Mouse (Mus musculus) midbrain, embryonic 16.5 days (tissue): Measurements from ENCODE around the gene Tmprss15. TPM values are rescaled to one million over a fixed set of nuclear protein-coding genes. Genes with fewer than 3 reads are reported as not detected.

Experiments
- ATAC-seq: fragments of 200-750 bp; cut with Nextera tagmentation; 2 replicates; pipeline ENCODE4 v1.8.0; 2017; ENCODE audit warnings: moderate TSS enrichment
- H3K27ac ChIP-seq: fragments of 300-500 bp; sonication (generic); 2 replicates; pipeline ENCODE4 v1.5.1; 2014; ENCODE audit warnings: mild to moderate bottlenecking, low read length, mixed read lengths
- H3K27me3 ChIP-seq: fragments of 300-500 bp; sonication (generic); 2 replicates; pipeline ENCODE4 v1.6.1; 2014; ENCODE audit warnings: low read depth, low read length, mixed read lengths; ENCODE audit not compliant: control insufficient read depth, insufficient read depth
- H3K36me3 ChIP-seq: fragments of 300-500 bp; sonication (generic); 2 replicates; pipeline ENCODE4 v1.6.1; 2014; ENCODE audit warnings: mild to moderate bottlenecking, low read length, moderate library complexity, mixed read lengths; ENCODE audit not compliant: control insufficient read depth, insufficient read depth
- H3K4me1 ChIP-seq: fragments of 300-500 bp; sonication (generic); 2 replicates; pipeline ENCODE4 v1.6.1; 2014; ENCODE audit warnings: mild to moderate bottlenecking, low read length, mixed read lengths; ENCODE audit not compliant: control insufficient read depth, insufficient read depth
- H3K4me2 ChIP-seq: fragments of 300-500 bp; sonication (generic); 2 replicates; pipeline ENCODE4 v1.6.1; 2014; ENCODE audit warnings: mild to moderate bottlenecking, low read length, mixed read lengths
- H3K4me3 ChIP-seq: fragments of 300-500 bp; sonication (generic); 2 replicates; pipeline ENCODE4 v1.5.1; 2014; ENCODE audit warnings: low read depth, mild to moderate bottlenecking, low read length, moderate library complexity, mixed read lengths
- H3K9ac ChIP-seq: fragments of 300-500 bp; sonication (generic); 2 replicates; pipeline ENCODE4 v1.6.1; 2014; ENCODE audit warnings: low read depth, low read length, mixed read lengths
- H3K9me3 ChIP-seq: fragments of 300-500 bp; sonication (generic); replicated peaks from 2 replicates; pipeline ENCODE4 v1.6.1; 2014; ENCODE audit warnings: mild to moderate bottlenecking, low read length, mixed read lengths; ENCODE audit not compliant: control insufficient read depth, poor library complexity, severe bottlenecking
- WGBS: fragments of 180-500 bp; shearing (Covaris S2); extraction: QIAGEN DNeasy Blood & Tissue Kit; methylation state at CpG from one replicate; pipeline ENCODE4 v1.1.7; 2014; 5-methylcytosine and 5-hydroxymethylcytosine counted together
- polyA plus RNA-seq: library from polyadenylated mRNA; unstranded; fragments of >200 nt; fragmentation: Nextera tagmentation; extraction: Ambion mirVana; gene quantifications from 2 replicates; pipeline ENCODE4 v1.2.1, GENCODE M21; 2015

Gene Tmprss15
- polyA plus RNA-seq, 1 experiment from 2014 or later = 0.06 TPM

- Histone ChIP-seq H3K9me3 (no peaks in the 10 kb centered on the region), H3K36me3 (no peaks in the 10 kb centered on the region), H3K9ac (no peak overlapping the region), H3K4me2 (no peak overlapping the region), H3K27me3 (no peaks in the 10 kb centered on the region), H3K4me1 (0 out of 2 replicates have a peak, but pooled peaks cover 3% of the 10 kb centered on the region), H3K4me3 (no peak overlapping the region), H3K27ac (no peak overlapping the region)
- 90% methylated on average over 2 of the region's 2 CpGs for WGBS
- ATAC-seq = no peak
Observed at GRCm38 (mm10) chr16:78934298-78934697, 156.6 kb downstream of the Tmprss15 start.

- Histone ChIP-seq H3K4me2 (peak overlapping the region; percentile 93), H3K4me3 (peak overlapping the region; percentile 52), H3K9ac (peak overlapping the region; percentile 76), H3K27ac (no peak overlapping the region; the same call in 1 of the 2 replicates), H3K36me3 (no peaks in the 10 kb centered on the region), H3K4me1 (0 out of 2 replicates have a peak, but pooled peaks cover 3% of the 10 kb centered on the region), H3K9me3 (no peaks in the 10 kb centered on the region), H3K27me3 (no peaks in the 10 kb centered on the region)
- WGBS = 9% methylated on average over 16 of the region's 16 CpGs
- ATAC-seq = peak; percentile 80
Observed at GRCm38 (mm10) chr16:78931287-78932025, 159.4 kb downstream of the Tmprss15 start.

GRCm38 (mm10) chr16:78930382-78931286 lies 160.3 kb downstream of the Tmprss15 start, which contains the start of gene Chodl:
Chodl (plus strand) TSS chr16:78930948.
- H3K4me2 ChIP-seq = peak within 1 kb of the TSS; percentile 93
- ATAC-seq = peak; percentile 89
- peak within 1 kb of the TSS; percentile 76 for H3K9ac ChIP-seq
- H3K9me3 ChIP-seq = no peaks in the 10 kb centered on the region
- no peak within 1 kb of the TSS; the same call in 1 of the 2 replicates for H3K27ac ChIP-seq
- no peaks in the 10 kb centered on the region for H3K36me3 ChIP-seq
- H3K4me1 ChIP-seq = 0 out of 2 replicates have a peak, but pooled peaks cover 3% of the 10 kb centered on the region
- H3K4me3 ChIP-seq = peak within 1 kb of the TSS; percentile 52
- 12% methylated on average over 18 of the region's 19 CpGs for WGBS
- H3K27me3 ChIP-seq = no peaks in the 10 kb centered on the region

- no peak for ATAC-seq
- H3K27me3 ChIP-seq = no peaks in the 10 kb centered on the region
- H3K27ac ChIP-seq = no peak overlapping the region
- no peak overlapping the region for H3K9ac ChIP-seq
- no peak overlapping the region for H3K4me2 ChIP-seq
- WGBS = 69% methylated on average over 5 of the region's 5 CpGs
- H3K4me3 ChIP-seq = no peak overlapping the region
- no peaks in the 10 kb centered on the region for H3K36me3 ChIP-seq
- no peaks in the 10 kb centered on the region for H3K9me3 ChIP-seq
- no peaks in the 10 kb centered on the region for H3K4me1 ChIP-seq
Observed at GRCm38 (mm10) chr16:78922644-78923043, 168.3 kb downstream of the Tmprss15 start.

Other genes starting within 250 kb of the Tmprss15 start
- gene Chodl, start 160.1 kb downstream of the Tmprss15 start, polyA plus RNA-seq = 7.4 and 10.7 TPM in 2 replicates